ENCODE assay signal across 8 mouse cellular contexts in the genomic region with DNA sequence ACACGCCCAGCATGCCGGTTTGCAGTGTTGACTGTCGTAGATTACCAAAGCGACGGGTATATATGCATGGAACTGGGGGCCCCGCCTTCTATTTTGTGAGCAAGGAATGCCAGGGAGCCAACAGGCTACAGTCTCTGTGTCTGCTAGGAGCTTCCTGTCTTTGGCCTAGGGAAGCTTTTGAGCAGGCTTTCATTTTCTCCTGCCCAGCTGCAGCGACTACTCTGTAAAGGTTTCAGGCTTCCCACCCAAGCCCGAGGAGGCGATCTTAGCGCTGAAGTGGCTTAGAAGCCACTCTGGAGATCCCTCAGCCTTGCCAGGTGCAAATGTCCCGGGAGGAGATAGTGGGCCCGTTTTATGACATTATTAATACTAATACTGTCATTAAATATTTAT. TPM values are rescaled to one million over a fixed set of nuclear protein-coding genes. Genes with fewer than 3 reads are reported as not detected.
A peak's percentile ranks its signal among the peaks of the same experiment; 100 is the strongest.
DNase-seq lines count a peak whose midpoint lies in the region; ATAC-seq and TF ChIP-seq lines count a peak whose summit lies in the region.

No protein-coding gene starts in this region.

- peak overlapping the region; percentile 88 for H3K27ac ChIP-seq in forebrain, postnatal 0 days (ENCODE audit: low read depth, low read length)
- peak overlapping the region; percentile 88 for H3K27ac ChIP-seq in hindbrain, postnatal 0 days
- H3K27ac ChIP-seq in liver, embryonic 11.5 days (ENCODE audit: low read depth, low read length), result no peak overlapping the region
- peak overlapping the region; percentile 83 for H3K27ac ChIP-seq in midbrain, embryonic 16.5 days (ENCODE audit: low read length)

- TF ChIP-seq CTCF in brain, embryonic 14.5 days (IDR thresholded peaks at IDR 0.05; ENCODE audit: borderline replicate concordance, extremely low read depth, insufficient read depth, insufficient read length), result no peak
- TF ChIP-seq CTCF in forebrain, postnatal 0 days (IDR thresholded peaks at IDR 0.05; ENCODE audit: low read depth), result no peak
- no peak for TF ChIP-seq CTCF in hindbrain, postnatal 0 days (IDR thresholded peaks at IDR 0.05; ENCODE audit: low read depth)

- no peaks in the 10 kb centered on the region for H3K9me3 ChIP-seq in forebrain, postnatal 0 days (ENCODE audit: low read length)
- H3K9me3 ChIP-seq in hindbrain, postnatal 0 days (ENCODE audit: low read length), result no peaks in the 10 kb centered on the region
- H3K9me3 ChIP-seq in liver, embryonic 11.5 days (ENCODE audit: control insufficient read depth, low read length), result no peaks in the 10 kb centered on the region
- H3K9me3 ChIP-seq in midbrain, embryonic 16.5 days (replicated peaks; ENCODE audit: control insufficient read depth, low read length, poor library complexity, severe bottlenecking), result no peaks in the 10 kb centered on the region

- H3K36me3 ChIP-seq in forebrain, postnatal 0 days (ENCODE audit: insufficient read depth), result no peaks in the 10 kb centered on the region
- H3K36me3 ChIP-seq in hindbrain, postnatal 0 days (ENCODE audit: insufficient read depth, low read length), result no peaks in the 10 kb centered on the region
- H3K36me3 ChIP-seq in liver, embryonic 11.5 days (ENCODE audit: control insufficient read depth, insufficient read depth, low read length), result no peaks in the 10 kb centered on the region
- H3K36me3 ChIP-seq in midbrain, embryonic 16.5 days (ENCODE audit: control insufficient read depth, insufficient read depth, low read length), result no peaks in the 10 kb centered on the region

- H3K4me3 ChIP-seq in forebrain, postnatal 0 days (ENCODE audit: low read depth, low read length), result peak overlapping the region; percentile 97
- H3K4me3 ChIP-seq in hindbrain, postnatal 0 days (ENCODE audit: low read length), result peak overlapping the region; percentile 79
- peak overlapping the region; percentile 66 for H3K4me3 ChIP-seq in liver, embryonic 11.5 days (ENCODE audit: low read depth, low read length)
- H3K4me3 ChIP-seq in midbrain, embryonic 16.5 days (ENCODE audit: low read depth, low read length), result peak overlapping the region; percentile 71

- no peak for TF ChIP-seq POLR2A in brain, embryonic 14.5 days (IDR thresholded peaks at IDR 0.05; ENCODE audit: borderline replicate concordance, extremely low read depth, insufficient read depth, insufficient read length, poor library complexity, severe bottlenecking)

- peaks cover 5% of the 10 kb centered on the region; the same call in 1 of the 2 replicates for H3K4me1 ChIP-seq in forebrain, postnatal 0 days (ENCODE audit: insufficient read depth)
- peaks cover 10% of the 10 kb centered on the region; the same call in 1 of the 2 replicates for H3K4me1 ChIP-seq in hindbrain, postnatal 0 days (ENCODE audit: insufficient read depth, low read length)
- peaks cover 13% of the 10 kb centered on the region for H3K4me1 ChIP-seq in liver, embryonic 11.5 days (replicated peaks; ENCODE audit: control insufficient read depth, insufficient read depth, low read length)
- peaks cover 10% of the 10 kb centered on the region; the same call in 1 of the 2 replicates for H3K4me1 ChIP-seq in midbrain, embryonic 16.5 days (ENCODE audit: control insufficient read depth, insufficient read depth, low read length)

- peak; percentile 66 for ATAC-seq in forebrain, postnatal 0 days
- no peak; the same call in 1 of the 2 replicates for ATAC-seq in hindbrain, postnatal 0 days
- ATAC-seq in liver, embryonic 11.5 days (replicated peaks; ENCODE audit: low FRiP score), result no peak
- peak; percentile 57 for ATAC-seq in midbrain, embryonic 16.5 days

- H3K9ac ChIP-seq in forebrain, postnatal 0 days, result peak overlapping the region; percentile 95
- peak overlapping the region; percentile 98 for H3K9ac ChIP-seq in hindbrain, postnatal 0 days (replicated peaks; ENCODE audit: low read length)
- H3K9ac ChIP-seq in liver, embryonic 11.5 days (ENCODE audit: low read depth, low read length), result no peak overlapping the region
- H3K9ac ChIP-seq in midbrain, embryonic 16.5 days (ENCODE audit: low read depth, low read length), result peak overlapping the region; percentile 99

- peak overlapping the region; percentile 93 for H3K4me2 ChIP-seq in forebrain, postnatal 0 days (ENCODE audit: low read depth)
- H3K4me2 ChIP-seq in hindbrain, postnatal 0 days (ENCODE audit: low read depth, low read length), result peak overlapping the region; percentile 83
- H3K4me2 ChIP-seq in liver, embryonic 11.5 days, result peak overlapping the region; percentile 96
- peak overlapping the region; percentile 92 for H3K4me2 ChIP-seq in midbrain, embryonic 16.5 days (ENCODE audit: low read length)

- DNase-seq in left cerebral cortex, adult 18-20 months (ENCODE audit: low spot score in 2 of 2), result peak; percentile 23 to 36
- no peak for DNase-seq in left cerebral cortex, adult 11 months (ENCODE audit: low spot score)
- DNase-seq in brain, embryonic 14.5 days (ENCODE audit: low read depth), result peak; percentile 80
- DNase-seq in forebrain, postnatal 0 days, result peak; percentile 81
- peak; percentile 66 for DNase-seq in hindbrain, postnatal 0 days (ENCODE audit: low spot score)
- DNase-seq in liver, embryonic 11.5 days (ENCODE audit: low spot score), result no peak
- peak; percentile 40 to 53 for DNase-seq in thymus, postnatal 36 days

- H3K27me3 ChIP-seq in forebrain, postnatal 0 days (ENCODE audit: insufficient read depth, low read length), result no peaks in the 10 kb centered on the region
- H3K27me3 ChIP-seq in hindbrain, postnatal 0 days (ENCODE audit: insufficient read depth, low read length), result no peaks in the 10 kb centered on the region
- peaks cover 40% of the 10 kb centered on the region for H3K27me3 ChIP-seq in liver, embryonic 11.5 days (replicated peaks; ENCODE audit: control insufficient read depth, insufficient read depth, low read length)
- 0 out of 2 replicates have a peak, but pooled peaks cover 4% of the 10 kb centered on the region for H3K27me3 ChIP-seq in midbrain, embryonic 16.5 days (ENCODE audit: control insufficient read depth, insufficient read depth, low read depth, low read length)

- 2% methylated on average over 12 of the region's 12 CpGs for WGBS in forebrain, postnatal 0 days
- under 1% methylated on average over 12 of the region's 12 CpGs for WGBS in hindbrain, postnatal 0 days
- WGBS in liver, embryonic 11.5 days, result 1% methylated on average over 12 of the region's 12 CpGs
- 1% methylated on average over 12 of the region's 12 CpGs for WGBS in midbrain, embryonic 16.5 days

RNA-seq across cellular contexts. Expression of a gene that starts 0.9 kb away (rescaled TPM):
- 100 to 1,000 TPM; 119 to 127 TPM for total RNA-seq in left cerebral cortex, adult 18-20 months (2021)
- polyA plus RNA-seq in brain, embryonic 14.5 days (2012; rRNA removed), result 100 and 120 TPM in 2 replicates
- 72.4 and 77.4 TPM in 2 replicates for total RNA-seq in forebrain, postnatal 0 days (2014; rRNA removed)
- polyA plus RNA-seq in forebrain, postnatal 0 days (2015; fragmentation: Nextera tagmentation; extraction: Ambion mirVana), result 32.2 and 33.3 TPM in 2 replicates
- 84.1 and 85.2 TPM in 2 replicates for total RNA-seq in hindbrain, postnatal 0 days (2014; rRNA removed)
- polyA plus RNA-seq in hindbrain, postnatal 0 days (2015; fragmentation: Nextera tagmentation; extraction: Ambion mirVana), result 23.8 and 24.9 TPM in 2 replicates
- polyA plus RNA-seq in liver, embryonic 11.5 days (2014; fragmentation: Nextera tagmentation; extraction: Ambion mirVana), result 0.92 and 1.2 TPM in 2 replicates
- 33.1 and 36.4 TPM in 2 replicates for polyA plus RNA-seq in midbrain, embryonic 16.5 days (2015; fragmentation: Nextera tagmentation; extraction: Ambion mirVana)

RNA-seq across cellular contexts. Expression of a gene that starts 16.3 kb away (rescaled TPM):
- 100 to 1,000 TPM; 114 to 119 TPM for total RNA-seq in left cerebral cortex, adult 18-20 months (2021)
- 139 and 230 TPM in 2 replicates for polyA plus RNA-seq in brain, embryonic 14.5 days (2012; rRNA removed)
- total RNA-seq in forebrain, postnatal 0 days (2014; rRNA removed), result 81.9 and 92.3 TPM in 2 replicates
- polyA plus RNA-seq in forebrain, postnatal 0 days (2015; fragmentation: Nextera tagmentation; extraction: Ambion mirVana), result 162 and 190 TPM in 2 replicates
- 108 and 141 TPM in 2 replicates for total RNA-seq in hindbrain, postnatal 0 days (2014; rRNA removed)
- 156 and 164 TPM in 2 replicates for polyA plus RNA-seq in hindbrain, postnatal 0 days (2015; fragmentation: Nextera tagmentation; extraction: Ambion mirVana)
- polyA plus RNA-seq in liver, embryonic 11.5 days (2014; fragmentation: Nextera tagmentation; extraction: Ambion mirVana), result 256 and 274 TPM in 2 replicates
- 109 and 115 TPM in 2 replicates for polyA plus RNA-seq in midbrain, embryonic 16.5 days (2015; fragmentation: Nextera tagmentation; extraction: Ambion mirVana)

RNA-seq across cellular contexts. Expression of a gene that starts 37.9 kb away (rescaled TPM):
- total RNA-seq in left cerebral cortex, adult 18-20 months (2021), result 1 to 10 TPM; 1.2 to 1.9 TPM
- polyA plus RNA-seq in brain, embryonic 14.5 days (2012; rRNA removed), result 3.4 and 4.6 TPM in 2 replicates
- total RNA-seq in forebrain, postnatal 0 days (2014; rRNA removed), result 2.3 and 6.2 TPM in 2 replicates
- 3.9 TPM in 2 replicates for polyA plus RNA-seq in forebrain, postnatal 0 days (2015; fragmentation: Nextera tagmentation; extraction: Ambion mirVana)
- total RNA-seq in hindbrain, postnatal 0 days (2014; rRNA removed), result 2.7 and 5.8 TPM in 2 replicates
- 3.3 and 4.3 TPM in 2 replicates for polyA plus RNA-seq in hindbrain, postnatal 0 days (2015; fragmentation: Nextera tagmentation; extraction: Ambion mirVana)
- 14.1 and 15.6 TPM in 2 replicates for polyA plus RNA-seq in liver, embryonic 11.5 days (2014; fragmentation: Nextera tagmentation; extraction: Ambion mirVana)
- 3.2 and 3.4 TPM in 2 replicates for polyA plus RNA-seq in midbrain, embryonic 16.5 days (2015; fragmentation: Nextera tagmentation; extraction: Ambion mirVana)

RNA-seq across cellular contexts. Expression of a gene that starts 47.1 kb away (rescaled TPM):
- total RNA-seq in left cerebral cortex, adult 18-20 months (2021), result 10 to 100 TPM; 25.4 to 31.6 TPM
- polyA plus RNA-seq in brain, embryonic 14.5 days (2012; rRNA removed), result 27.3 and 32.3 TPM in 2 replicates
- total RNA-seq in forebrain, postnatal 0 days (2014; rRNA removed), result 25.5 and 34.5 TPM in 2 replicates
- 18.2 and 29.0 TPM in 2 replicates for polyA plus RNA-seq in forebrain, postnatal 0 days (2015; fragmentation: Nextera tagmentation; extraction: Ambion mirVana)
- total RNA-seq in hindbrain, postnatal 0 days (2014; rRNA removed), result 27.1 and 45.7 TPM in 2 replicates
- 34.9 and 35.6 TPM in 2 replicates for polyA plus RNA-seq in hindbrain, postnatal 0 days (2015; fragmentation: Nextera tagmentation; extraction: Ambion mirVana)
- 12.8 and 13.0 TPM in 2 replicates for polyA plus RNA-seq in liver, embryonic 11.5 days (2014; fragmentation: Nextera tagmentation; extraction: Ambion mirVana)
- polyA plus RNA-seq in midbrain, embryonic 16.5 days (2015; fragmentation: Nextera tagmentation; extraction: Ambion mirVana), result 38.6 and 43.0 TPM in 2 replicates

Comparison
In these comparisons a context has a peak if more than half of its experiments do, and no peak if none do; other contexts are left out.
1. DNase-seq: peak in left cerebral cortex, adult 18-20 months (2 of 2), brain, embryonic 14.5 days (single experiment), forebrain, postnatal 0 days (single experiment), hindbrain, postnatal 0 days (single experiment) and thymus, postnatal 36 days (2 of 2); none in left cerebral cortex, adult 11 months (single experiment) and liver, embryonic 11.5 days (single experiment).
2. ATAC-seq: peak in forebrain, postnatal 0 days (single experiment) and midbrain, embryonic 16.5 days (single experiment); none in hindbrain, postnatal 0 days (single experiment) and liver, embryonic 11.5 days (single experiment).
3. RNA of a gene that starts 0.9 kb away (polyA plus RNA-seq): 100 to 120 TPM in brain, embryonic 14.5 days, 33.1 to 36.4 TPM in midbrain, embryonic 16.5 days, 32.2 to 33.3 TPM in forebrain, postnatal 0 days and 23.8 to 24.9 TPM in hindbrain, postnatal 0 days; 0.92 to 1.2 TPM in liver, embryonic 11.5 days; every median in the first group is over 10 times any median in the second.
4. Peak in every context shown above with its lines, with median percentiles within 50 percentile points of each other: H3K4me2 ChIP-seq and H3K4me3 ChIP-seq.